Mouse (Mus musculus): ENCODE data around the gene Tns1. TPM values are rescaled to one million over a fixed set of nuclear protein-coding genes. Genes with fewer than 3 reads are reported as not detected.

Gene Tns1
- polyA plus RNA-seq, 1 experiment: 26.4 TPM

GRCm38 (mm10) chr1:73931851-73932250 lies 192.4 kb downstream of the Tns1 start:
- TF ChIP-seq POLR2A (IDR thresholded peaks at IDR 0.05; ENCODE audit: borderline replicate concordance, control insufficient read depth, low read depth, low read length): no peak
- TF ChIP-seq CTCF (IDR thresholded peaks at IDR 0.05; ENCODE audit: control insufficient read depth, insufficient read depth, low read length): no peak
- no peak overlapping the region for H3K27ac ChIP-seq (ENCODE audit: control insufficient read depth, insufficient read depth, low read depth, low read length, poor library complexity)
- no peaks in the 10 kb centered on the region for H3K4me1 ChIP-seq (ENCODE audit: control insufficient read depth, insufficient read depth, low read length)
- H3K4me3 ChIP-seq (replicated peaks; ENCODE audit: control insufficient read depth, low read depth, low read length): no peak overlapping the region
- WGBS: 78% methylated on average over 5 of the region's 5 CpGs

- Histone ChIP-seq H3K4me1 (ENCODE audit: control insufficient read depth, insufficient read depth, low read length) (no peaks in the 10 kb centered on the region), H3K27ac (ENCODE audit: control insufficient read depth, insufficient read depth, low read depth, low read length, poor library complexity) (no peak overlapping the region), H3K4me3 (replicated peaks; ENCODE audit: control insufficient read depth, low read depth, low read length) (no peak overlapping the region)
- 34% methylated on average over 8 of the region's 8 CpGs for WGBS
- no peak for TF ChIP-seq CTCF (IDR thresholded peaks at IDR 0.05; ENCODE audit: control insufficient read depth, insufficient read depth, low read length)
- no peak for TF ChIP-seq POLR2A (IDR thresholded peaks at IDR 0.05; ENCODE audit: borderline replicate concordance, control insufficient read depth, low read depth, low read length)
Measured at GRCm38 (mm10) chr1:73930411-73931134, 193.7 kb downstream of the Tns1 start.

GRCm38 (mm10) chr1:73929952-73930329 lies 194.3 kb downstream of the Tns1 start:
- TF ChIP-seq CTCF (IDR thresholded peaks at IDR 0.05; ENCODE audit: control insufficient read depth, insufficient read depth, low read length): no peak
- Histone ChIP-seq H3K4me1 (ENCODE audit: control insufficient read depth, insufficient read depth, low read length) (no peaks in the 10 kb centered on the region), H3K4me3 (replicated peaks; ENCODE audit: control insufficient read depth, low read depth, low read length) (no peak overlapping the region), H3K27ac (ENCODE audit: control insufficient read depth, insufficient read depth, low read depth, low read length, poor library complexity) (no peak overlapping the region)
- 80% methylated on average over 5 of the region's 5 CpGs for WGBS

GRCm38 (mm10) chr1:73929211-73929951 lies 194.9 kb downstream of the Tns1 start:
- TF ChIP-seq CTCF (IDR thresholded peaks at IDR 0.05; ENCODE audit: control insufficient read depth, insufficient read depth, low read length) (no peak), POLR2A (IDR thresholded peaks at IDR 0.05; ENCODE audit: borderline replicate concordance, control insufficient read depth, low read depth, low read length) (no peak)
- WGBS: 87% methylated on average over 15 of the region's 15 CpGs
- Histone ChIP-seq H3K4me3 (replicated peaks; ENCODE audit: control insufficient read depth, low read depth, low read length) (no peak overlapping the region), H3K27ac (ENCODE audit: control insufficient read depth, insufficient read depth, low read depth, low read length, poor library complexity) (no peak overlapping the region), H3K4me1 (ENCODE audit: control insufficient read depth, insufficient read depth, low read length) (no peaks in the 10 kb centered on the region)

- Histone ChIP-seq H3K27ac (ENCODE audit: control insufficient read depth, insufficient read depth, low read depth, low read length, poor library complexity) (no peak overlapping the region), H3K4me3 (replicated peaks; ENCODE audit: control insufficient read depth, low read depth, low read length) (no peak overlapping the region), H3K4me1 (ENCODE audit: control insufficient read depth, insufficient read depth, low read length) (no peaks in the 10 kb centered on the region)
- no peak for TF ChIP-seq CTCF (IDR thresholded peaks at IDR 0.05; ENCODE audit: control insufficient read depth, insufficient read depth, low read length)
- no peak for TF ChIP-seq POLR2A (IDR thresholded peaks at IDR 0.05; ENCODE audit: borderline replicate concordance, control insufficient read depth, low read depth, low read length)
- 77% methylated on average over 8 of the region's 8 CpGs for WGBS
Measured at GRCm38 (mm10) chr1:73928385-73928784, 195.9 kb downstream of the Tns1 start.

DNA sequence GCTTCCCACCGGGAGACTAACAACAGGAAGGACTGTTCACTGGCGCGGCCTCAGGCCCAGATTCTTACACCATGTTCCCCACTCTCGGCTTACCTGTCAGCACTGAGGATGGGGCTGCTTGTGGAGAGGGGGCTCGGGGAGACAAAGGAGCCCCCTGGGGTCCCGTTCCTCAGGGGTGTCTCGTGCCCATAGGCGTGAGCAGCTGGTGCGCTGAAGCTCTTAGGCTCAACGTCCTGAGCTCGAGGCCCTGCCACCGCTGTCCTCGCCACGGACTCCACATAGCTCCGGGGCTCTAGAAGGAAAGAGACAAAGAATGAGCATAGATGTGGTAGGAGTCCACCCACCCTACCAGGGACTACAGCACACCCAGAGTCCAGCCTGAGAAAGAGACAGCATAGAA lies 196.4 kb downstream of the Tns1 start:
- no peak overlapping the region for H3K4me3 ChIP-seq (replicated peaks; ENCODE audit: control insufficient read depth, low read depth, low read length)
- TF ChIP-seq CTCF (IDR thresholded peaks at IDR 0.05; ENCODE audit: control insufficient read depth, insufficient read depth, low read length) (no peak), POLR2A (IDR thresholded peaks at IDR 0.05; ENCODE audit: borderline replicate concordance, control insufficient read depth, low read depth, low read length) (no peak)
- 87% methylated on average over 15 of the region's 15 CpGs for WGBS

GRCm38 (mm10) chr1:73926279-73926678 lies 198.0 kb downstream of the Tns1 start:
- TF ChIP-seq POLR2A (IDR thresholded peaks at IDR 0.05; ENCODE audit: borderline replicate concordance, control insufficient read depth, low read depth, low read length): no peak
- no peak for TF ChIP-seq CTCF (IDR thresholded peaks at IDR 0.05; ENCODE audit: control insufficient read depth, insufficient read depth, low read length)
- Histone ChIP-seq H3K4me1 (ENCODE audit: control insufficient read depth, insufficient read depth, low read length) (no peaks in the 10 kb centered on the region), H3K27ac (ENCODE audit: control insufficient read depth, insufficient read depth, low read depth, low read length, poor library complexity) (no peak overlapping the region), H3K4me3 (replicated peaks; ENCODE audit: control insufficient read depth, low read depth, low read length) (no peak overlapping the region)
- 80% methylated on average over 7 of the region's 7 CpGs for WGBS

More for the DNA sequence above, 196.4 kb downstream of the Tns1 start:
- no peaks in the 10 kb centered on the region for H3K4me1 ChIP-seq (ENCODE audit: control insufficient read depth, insufficient read depth, low read length)
- no peak overlapping the region for H3K27ac ChIP-seq (ENCODE audit: control insufficient read depth, insufficient read depth, low read depth, low read length, poor library complexity)

- 93% methylated on average over 18 of the region's 18 CpGs for WGBS
- TF ChIP-seq POLR2A (IDR thresholded peaks at IDR 0.05; ENCODE audit: borderline replicate concordance, control insufficient read depth, low read depth, low read length) (no peak), CTCF (IDR thresholded peaks at IDR 0.05; ENCODE audit: control insufficient read depth, insufficient read depth, low read length) (no peak)
- no peak overlapping the region for H3K27ac ChIP-seq (ENCODE audit: control insufficient read depth, insufficient read depth, low read depth, low read length, poor library complexity)
Measured at GRCm38 (mm10) chr1:73924871-73925610, 199.2 kb downstream of the Tns1 start.

More at GRCm38 (mm10) chr1:73924871-73925610, 199.2 kb downstream of the Tns1 start:
- H3K4me1 ChIP-seq (ENCODE audit: control insufficient read depth, insufficient read depth, low read length): no peaks in the 10 kb centered on the region
- H3K4me3 ChIP-seq (replicated peaks; ENCODE audit: control insufficient read depth, low read depth, low read length): no peak overlapping the region

All from bone marrow, adult 2 months (tissue).